In the genomic region with DNA sequence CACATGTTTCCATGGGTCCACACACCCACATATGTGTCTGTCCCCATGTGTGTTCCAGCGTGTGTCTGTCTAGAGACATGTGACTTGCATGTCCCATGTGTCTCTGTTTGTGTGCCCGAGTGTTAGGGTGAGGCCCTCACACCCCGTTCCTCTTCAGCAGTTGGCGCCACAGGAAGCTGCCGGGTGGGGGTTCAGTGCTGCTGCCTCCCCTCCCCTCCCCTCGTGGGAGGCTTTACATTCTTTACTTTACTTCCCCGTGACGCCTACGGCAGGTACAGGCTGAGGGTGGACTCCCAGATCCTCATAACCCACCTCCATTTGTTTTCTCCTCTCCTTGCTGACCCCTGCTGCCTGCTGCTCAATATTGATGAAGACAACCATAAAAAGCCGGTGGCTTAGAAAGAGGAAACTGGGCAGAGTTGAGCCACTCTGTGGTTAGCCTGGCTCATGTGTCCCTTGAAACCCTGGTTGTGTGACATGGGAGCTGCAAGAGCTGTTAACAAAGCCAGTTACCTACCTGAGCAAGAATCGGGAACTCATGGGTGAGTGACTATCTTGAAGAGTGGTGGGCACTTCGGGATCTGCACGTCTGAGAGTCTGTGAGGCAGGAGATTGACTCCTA, we compare ENCODE assay signal across 11 mouse cellular contexts. TPM values are rescaled to one million over a fixed set of nuclear protein-coding genes. Genes with fewer than 3 reads are reported as not detected.
DNase-seq lines count a peak whose midpoint lies in the region; ATAC-seq and TF ChIP-seq lines count a peak whose summit lies in the region.
"Had no signal": no experiment of that assay in that cellular context is flagged by ENCODE, and none has a peak within 500 bp of the region (broad histone marks: within the 10 kb centered on the region; RNA-seq: fewer than 3 reads in every experiment).

A gene (plus strand): TSS at position 227 of the 622 bp plus-strand sequence.

- H3K79me2 ChIP-seq in heart, adult 2 months (replicated peaks; ENCODE audit: control insufficient read depth, insufficient read depth, low read length), result no peaks in the 10 kb centered on the region

- no peaks in the 10 kb centered on the region for H3K27me3 ChIP-seq in heart, adult 2 months (ENCODE audit: control insufficient read depth, insufficient read depth, low read length)
- no peaks in the 10 kb centered on the region for H3K27me3 ChIP-seq in liver, embryonic 14.5 days (ENCODE audit: control insufficient read depth, insufficient read depth, low read length)
- H3K27me3 ChIP-seq in hindbrain, postnatal 0 days (ENCODE audit: insufficient read depth, low read length), result no peaks in the 10 kb centered on the region

- 62% methylated on average over 13 of the region's 13 CpGs for WGBS in heart, adult 2 months
- WGBS in liver, embryonic 14.5 days (ENCODE audit: insufficient replicate concordance), result 10% methylated on average over 13 of the region's 13 CpGs
- WGBS in hindbrain, postnatal 0 days, result 81% methylated on average over 13 of the region's 13 CpGs

- H3K27ac ChIP-seq in heart, adult 2 months, result no peak within 1 kb of the TSS
- H3K27ac ChIP-seq in liver, embryonic 14.5 days, result no peak within 1 kb of the TSS
- H3K27ac ChIP-seq in hindbrain, postnatal 0 days, result no peak within 1 kb of the TSS

- peaks cover 2% of the 10 kb centered on the region for H3K4me1 ChIP-seq in heart, adult 2 months (ENCODE audit: control insufficient read depth, insufficient read depth, low read length)
- H3K4me1 ChIP-seq in liver, embryonic 14.5 days (replicated peaks; ENCODE audit: control insufficient read depth in 2 of 2, insufficient read depth in 2 of 2, low read length in 1 of 2), result peaks cover 0 to 21% of the 10 kb centered on the region in 2 experiments; a peak in 2 of 4 replicates
- no peaks in the 10 kb centered on the region for H3K4me1 ChIP-seq in hindbrain, postnatal 0 days (ENCODE audit: insufficient read depth, low read length)

- no peak for TF ChIP-seq CTCF in heart, adult 2 months (IDR thresholded peaks at IDR 0.05)
- no peak for TF ChIP-seq CTCF in liver, embryonic 14.5 days (IDR thresholded peaks at IDR 0.05; ENCODE audit: low read depth)
- TF ChIP-seq CTCF in hindbrain, postnatal 0 days (IDR thresholded peaks at IDR 0.05; ENCODE audit: low read depth), result no peak

- no peaks in the 10 kb centered on the region for H3K9me3 ChIP-seq in liver, embryonic 14.5 days (ENCODE audit: control insufficient read depth, low read length)
- no peaks in the 10 kb centered on the region for H3K9me3 ChIP-seq in hindbrain, postnatal 0 days (ENCODE audit: low read length)

- peak; percentile 24 to 67 for DNase-seq in heart, adult 2 months
- no peak for DNase-seq in heart, postnatal 4 days
- DNase-seq in liver, embryonic 14.5 days (ENCODE audit: low read depth in 3 of 3, low spot score in 3 of 3), result no peak
- peak; percentile 71 for DNase-seq in naive thymus-derived CD4-positive, alpha-beta T cell, adult 2 months (ENCODE audit: low read depth)
- peak; percentile 87 for DNase-seq in thymus, postnatal 14 days
- no peak for DNase-seq in hindbrain, postnatal 0 days (ENCODE audit: low spot score)
- DNase-seq in adrenal gland, postnatal 4 days (ENCODE audit: low spot score in 2 of 2), result no peak
- DNase-seq in embryo, embryonic 9.5 days (ENCODE audit: extremely low spot score), result no peak
- DNase-seq: layer of hippocampus, adult 9-11 months had no signal

- no peak for TF ChIP-seq POLR2A in heart, adult 2 months (IDR thresholded peaks at IDR 0.05; ENCODE audit: insufficient read depth, low read depth, low read length)

- H3K9ac ChIP-seq in heart, adult 2 months (ENCODE audit: low read depth, low read length), result no peak within 1 kb of the TSS
- no peak within 1 kb of the TSS for H3K9ac ChIP-seq in liver, embryonic 14.5 days (replicated peaks)
- H3K9ac ChIP-seq in hindbrain, postnatal 0 days (replicated peaks; ENCODE audit: low read length), result no peak within 1 kb of the TSS

- intact Hi-C loops in heart, adult 2 months (cut with DNase I), result loop anchor here (10.0 kb wide), 1 partner anchor 322 kb away; a partner anchor contains a TSS

- ATAC-seq in liver, embryonic 14.5 days (ENCODE audit: insufficient read depth), result peak; percentile 34; the same call in 1 of the 2 replicates
- no peak for ATAC-seq in hindbrain, postnatal 0 days
- ATAC-seq: forebrain, embryonic 16.5 days had no signal

- no peak within 1 kb of the TSS for H3K4me3 ChIP-seq in heart, adult 2 months
- peak within 1 kb of the TSS; percentile 14 to 53; a peak in 3 of 4 replicates for H3K4me3 ChIP-seq in liver, embryonic 14.5 days (ENCODE audit: insufficient read depth in 1 of 2, low read depth in 2 of 2, low read length in 2 of 2)
- no peak within 1 kb of the TSS for H3K4me3 ChIP-seq in hindbrain, postnatal 0 days (ENCODE audit: low read length)
- H3K4me3 ChIP-seq: myocyte had no signal

- peak within 1 kb of the TSS; percentile 26 for H3K4me2 ChIP-seq in liver, embryonic 14.5 days (ENCODE audit: low read depth)
- H3K4me2 ChIP-seq in hindbrain, postnatal 0 days (ENCODE audit: low read depth, low read length), result no peak within 1 kb of the TSS

- no peak for TF ChIP-seq EP300 in heart, adult 2 months (IDR thresholded peaks at IDR 0.05; ENCODE audit: insufficient read depth, low read depth, low read length)
- TF ChIP-seq EP300 in liver, embryonic 14.5 days (IDR thresholded peaks at IDR 0.05; ENCODE audit: low read depth), result no peak

- H3K36me3 ChIP-seq in heart, adult 2 months (ENCODE audit: control insufficient read depth, insufficient read depth, low read length), result no peaks in the 10 kb centered on the region
- H3K36me3 ChIP-seq in liver, embryonic 14.5 days (replicated peaks; ENCODE audit: control insufficient read depth, insufficient read depth, low read depth), result no peaks in the 10 kb centered on the region
- no peaks in the 10 kb centered on the region for H3K36me3 ChIP-seq in hindbrain, postnatal 0 days (ENCODE audit: insufficient read depth, low read length)

RNA-seq across cellular contexts. Expression of the gene that starts here (rescaled TPM):
- under 1 TPM; 0.57 TPM for total RNA-seq in heart, adult 2 months (2021)
- 0.41 and 0.53 TPM in 2 replicates for polyA plus RNA-seq in heart, adult 2 months (2012; rRNA removed)
- total RNA-seq in heart, postnatal 4 days (2021), result under 1 TPM; 0.12 to 0.25 TPM
- polyA plus RNA-seq in liver, embryonic 14.5 days (2012; rRNA removed), result 0.31 and 0.33 TPM in 2 replicates
- polyA plus RNA-seq in liver, embryonic 14.5 days (2014; fragmentation: Nextera tagmentation; extraction: Ambion mirVana), result 0.36 and 0.85 TPM in 2 replicates
- not detected in 2 replicates for total RNA-seq in hindbrain, postnatal 0 days (2014; rRNA removed)
- polyA plus RNA-seq in hindbrain, postnatal 0 days (2015; fragmentation: Nextera tagmentation; extraction: Ambion mirVana), result 0.09 TPM in 1 of 2 replicates, not detected in the other
- under 1 TPM; 0.51 to 0.56 TPM for total RNA-seq in adrenal gland, postnatal 4 days (2021)
- polyA plus RNA-seq: myocyte had no signal

Comparison
In these comparisons a context has a peak if more than half of its experiments do, and no peak if none do; other contexts are left out.
1. Peak in DNase-seq in heart, adult 2 months; RNA of the gene not detected or under 1 TPM.
2. Peak in ATAC-seq, H3K4me3 ChIP-seq and H3K4me2 ChIP-seq in liver, embryonic 14.5 days; RNA of the gene not detected or under 1 TPM.
3. DNase-seq: peak in naive thymus-derived CD4-positive, alpha-beta T cell, adult 2 months (single experiment) and thymus, postnatal 14 days (single experiment); none in heart, postnatal 4 days (single experiment), liver, embryonic 14.5 days (0 of 3), hindbrain, postnatal 0 days (single experiment), adrenal gland, postnatal 4 days (0 of 2) and embryo, embryonic 9.5 days (single experiment).